Mouse (Mus musculus) forebrain, embryonic 15.5 days (tissue): ENCODE measurements around the gene Arl10. TPM values are rescaled to one million over a fixed set of nuclear protein-coding genes. Genes with fewer than 3 reads are reported as not detected.
"Not testable (repeated sequence)": the region's sequence is repeated elsewhere in the genome, so short reads cannot be mapped to it uniquely, and the experiment has no call there.

Experiments used
- ATAC-seq: fragments of 200-750 bp; cut with Nextera tagmentation; replicated peaks from 2 replicates; pipeline ENCODE4 v1.8.0; 2017; ENCODE audit warnings: mild to moderate bottlenecking, moderate TSS enrichment, moderate library complexity
- H3K27ac ChIP-seq: fragments of 300-500 bp; sonication (generic); replicated peaks from 2 replicates; pipeline ENCODE4 v1.5.1; 2015; ENCODE audit warnings: mild to moderate bottlenecking, inconsistent platforms
- H3K27me3 ChIP-seq: fragments of 300-500 bp; sonication (generic); 2 replicates; pipeline ENCODE4 v1.6.1; 2015; ENCODE audit warnings: inconsistent platforms
- H3K36me3 ChIP-seq: fragments of 300-500 bp; sonication (generic); 2 replicates; pipeline ENCODE4 v1.6.1; 2015; ENCODE audit warnings: mild to moderate bottlenecking, inconsistent platforms
- H3K4me1 ChIP-seq: fragments of 300-500 bp; sonication (generic); 2 replicates; pipeline ENCODE4 v1.6.1; 2015; ENCODE audit warnings: inconsistent platforms
- H3K4me2 ChIP-seq: fragments of 300-500 bp; sonication (generic); replicated peaks from 2 replicates; pipeline ENCODE4 v1.6.1; 2015; ENCODE audit warnings: mild to moderate bottlenecking, inconsistent platforms
- H3K4me3 ChIP-seq: fragments of 300-500 bp; sonication (generic); 2 replicates; pipeline ENCODE4 v1.5.1; 2015; ENCODE audit warnings: mild to moderate bottlenecking, inconsistent platforms
- H3K9ac ChIP-seq: fragments of 300-500 bp; sonication (generic); replicated peaks from 2 replicates; pipeline ENCODE4 v1.6.1; 2015; ENCODE audit warnings: mild to moderate bottlenecking, inconsistent platforms
- H3K9me3 ChIP-seq: fragments of 300-500 bp; sonication (generic); 2 replicates; pipeline ENCODE4 v1.6.1; 2016; ENCODE audit warnings: inconsistent platforms
- WGBS: fragments of 180-500 bp; shearing (Covaris S2); methylation state at CpG from one replicate; pipeline ENCODE4 v1.1.7; 2015; ENCODE audit warnings: mixed read lengths; 5-methylcytosine and 5-hydroxymethylcytosine counted together
- polyA plus RNA-seq: library from polyadenylated mRNA; unstranded; fragments of >200 nt; fragmentation: Nextera tagmentation; extraction: Ambion mirVana; gene quantifications from 2 replicates; pipeline ENCODE4 v1.2.1, GENCODE M21; 2015

Arl10 gene
- polyA plus RNA-seq, 1 experiment from 2014 or later = 87.6 TPM

GRCm38 (mm10) chr13:54607204-54607603 is 32.4 kb downstream of the Arl10 start:
- peaks cover 30% of the 10 kb centered on the region for H3K4me1 ChIP-seq
- H3K4me3 ChIP-seq = no peak overlapping the region
- H3K9me3 ChIP-seq = no peaks in the 10 kb centered on the region
- ATAC-seq = no peak
- no peak overlapping the region for H3K9ac ChIP-seq
- no peak overlapping the region for H3K27ac ChIP-seq
- H3K27me3 ChIP-seq = no peaks in the 10 kb centered on the region
- peaks cover 4% of the 10 kb centered on the region; the same call in 1 of the 2 replicates for H3K36me3 ChIP-seq
- no peak overlapping the region for H3K4me2 ChIP-seq
- WGBS = 68% methylated on average over 5 of the region's 5 CpGs

- Histone ChIP-seq H3K4me1 (peaks cover 30% of the 10 kb centered on the region), H3K27ac (no peak overlapping the region), H3K9ac (no peak overlapping the region), H3K4me2 (no peak overlapping the region), H3K27me3 (no peaks in the 10 kb centered on the region), H3K9me3 (no peaks in the 10 kb centered on the region), H3K36me3 (peaks cover 4% of the 10 kb centered on the region; the same call in 1 of the 2 replicates), H3K4me3 (no peak overlapping the region)
- no peak for ATAC-seq
- 80% methylated on average over 3 of the region's 3 CpGs for WGBS
These were observed 33.2 kb downstream of the Arl10 start for GRCm38 (mm10) chr13:54608002-54608401.

- 0 out of 2 replicates have a peak overlapping the region, but pooled peaks have one; percentile 1 for H3K4me3 ChIP-seq
- peaks cover 4% of the 10 kb centered on the region; the same call in 1 of the 2 replicates for H3K36me3 ChIP-seq
- peaks cover 30% of the 10 kb centered on the region for H3K4me1 ChIP-seq
- H3K27me3 ChIP-seq = no peaks in the 10 kb centered on the region
- peak overlapping the region; percentile 25; the same call in 1 of the 2 replicates for H3K9ac ChIP-seq
- H3K27ac ChIP-seq = no peak overlapping the region
- peak overlapping the region; percentile 28 for H3K4me2 ChIP-seq
- ATAC-seq = no peak
- 8% methylated on average over 8 of the region's 8 CpGs for WGBS
- no peaks in the 10 kb centered on the region for H3K9me3 ChIP-seq
These were observed 33.9 kb downstream of the Arl10 start for GRCm38 (mm10) chr13:54608666-54609065.

- WGBS = 6% methylated on average over 1 of the region's 1 CpGs
- Histone ChIP-seq H3K36me3 (peaks cover 4% of the 10 kb centered on the region; the same call in 1 of the 2 replicates), H3K27me3 (no peaks in the 10 kb centered on the region), H3K4me1 (peaks cover 30% of the 10 kb centered on the region), H3K9me3 (no peaks in the 10 kb centered on the region), H3K4me3 (0 out of 2 replicates have a peak overlapping the region, but pooled peaks have one; percentile 1), H3K4me2 (peak overlapping the region; percentile 28; the same call in 1 of the 2 replicates), H3K9ac (0 out of 2 replicates have a peak overlapping the region, but pooled peaks have one; percentile 25), H3K27ac (no peak overlapping the region)
- no peak for ATAC-seq
These were observed 34.5 kb downstream of the Arl10 start for GRCm38 (mm10) chr13:54609301-54609700.

GRCm38 (mm10) chr13:54610613-54610971 is 35.8 kb downstream of the Arl10 start:
- Histone ChIP-seq H3K27me3 (no peaks in the 10 kb centered on the region), H3K4me2 (peak overlapping the region; percentile 85), H3K36me3 (no peaks in the 10 kb centered on the region), H3K4me1 (peaks cover 30% of the 10 kb centered on the region), H3K9me3 (no peaks in the 10 kb centered on the region), H3K27ac (peak overlapping the region; percentile 71), H3K9ac (peak overlapping the region; percentile 85), H3K4me3 (peak overlapping the region; percentile 85)
- WGBS = 13% methylated on average over 13 of the region's 13 CpGs
- ATAC-seq = peak; percentile 59

- Histone ChIP-seq H3K27ac (peak within 1 kb of the TSS; percentile 71), H3K9me3 (no peaks in the 10 kb centered on the region), H3K4me2 (peak within 1 kb of the TSS; percentile 85), H3K4me3 (peak within 1 kb of the TSS; percentile 85), H3K27me3 (no peaks in the 10 kb centered on the region), H3K36me3 (no peaks in the 10 kb centered on the region), H3K4me1 (peaks cover 30% of the 10 kb centered on the region), H3K9ac (peak within 1 kb of the TSS; percentile 85)
- peak; percentile 72 for ATAC-seq
- WGBS = under 1% methylated on average over 66 of the region's 66 CpGs
These were observed 36.3 kb downstream of the Arl10 start, which contains the start of gene Cltb for GRCm38 (mm10) chr13:54610972-54611754. Gene Cltb (minus strand): TSS chr13:54611344.

- WGBS = 83% methylated on average over 8 of the region's 8 CpGs
- H3K36me3 ChIP-seq, H3K9ac ChIP-seq, H3K27ac ChIP-seq, H3K4me2 ChIP-seq, ATAC-seq, H3K9me3 ChIP-seq, H3K4me3 ChIP-seq, H3K27me3 ChIP-seq: not testable (repeated sequence)
- peaks cover 29% of the 10 kb centered on the region for H3K4me1 ChIP-seq
These were observed 38.3 kb downstream of the Arl10 start for GRCm38 (mm10) chr13:54613141-54613540.

- ATAC-seq = no peak
- Histone ChIP-seq H3K4me1 (peaks cover 6% of the 10 kb centered on the region), H3K27ac (no peak overlapping the region), H3K27me3 (no peaks in the 10 kb centered on the region), H3K9me3 (no peaks in the 10 kb centered on the region), H3K4me2 (no peak overlapping the region), H3K9ac (no peak overlapping the region), H3K36me3 (no peaks in the 10 kb centered on the region), H3K4me3 (no peak overlapping the region)
- 82% methylated on average over 8 of the region's 8 CpGs for WGBS
These were observed 41.5 kb downstream of the Arl10 start for GRCm38 (mm10) chr13:54616307-54616706.

GRCm38 (mm10) chr13:54616998-54617397 is 42.2 kb downstream of the Arl10 start:
- no peak overlapping the region for H3K27ac ChIP-seq
- 68% methylated on average over 6 of the region's 6 CpGs for WGBS
- H3K27me3 ChIP-seq = no peaks in the 10 kb centered on the region
- no peaks in the 10 kb centered on the region for H3K9me3 ChIP-seq
- H3K4me3 ChIP-seq = no peak overlapping the region
- no peak overlapping the region for H3K9ac ChIP-seq
- no peak overlapping the region for H3K4me2 ChIP-seq
- ATAC-seq = no peak
- H3K4me1 ChIP-seq = 0 out of 2 replicates have a peak, but pooled peaks cover 1% of the 10 kb centered on the region
- no peaks in the 10 kb centered on the region for H3K36me3 ChIP-seq

GRCm38 (mm10) chr13:54621155-54621932 is 46.5 kb downstream of the Arl10 start, which contains the start of gene Faf2:
Gene Faf2 (plus strand): TSS chr13:54621784.
- Histone ChIP-seq H3K27ac (peak within 1 kb of the TSS; percentile 85), H3K4me3 (peak within 1 kb of the TSS; percentile 82), H3K9me3 (no peaks in the 10 kb centered on the region), H3K9ac (peak within 1 kb of the TSS; percentile 88), H3K27me3 (no peaks in the 10 kb centered on the region), H3K36me3 (no peaks in the 10 kb centered on the region), H3K4me1 (peaks cover 25% of the 10 kb centered on the region), H3K4me2 (peak within 1 kb of the TSS; percentile 90)
- 11% methylated on average over 44 of the region's 44 CpGs for WGBS
- peak; percentile 98 for ATAC-seq

GRCm38 (mm10) chr13:54621960-54622521 is 47.2 kb downstream of the Arl10 start:
- peaks cover 25% of the 10 kb centered on the region for H3K4me1 ChIP-seq
- no peaks in the 10 kb centered on the region for H3K9me3 ChIP-seq
- H3K4me3 ChIP-seq = peak overlapping the region; percentile 82
- H3K4me2 ChIP-seq = peak overlapping the region; percentile 90
- no peaks in the 10 kb centered on the region for H3K27me3 ChIP-seq
- ATAC-seq = peak; percentile 71
- WGBS = under 1% methylated on average over 27 of the region's 27 CpGs
- no peaks in the 10 kb centered on the region for H3K36me3 ChIP-seq
- H3K9ac ChIP-seq = peak overlapping the region; percentile 88
- H3K27ac ChIP-seq = peak overlapping the region; percentile 85
